Mouse (Mus musculus) cerebellum, adult 2 months (tissue): ENCODE data around the gene Actr2.
"Not testable (repeated sequence)": the region's sequence is repeated elsewhere in the genome, so short reads cannot be mapped to it uniquely, and the experiment has no call there.

ENCODE experiments used
- CTCF ChIP-seq: fragments of 200-500 bp; IDR thresholded peaks from 2 replicates; pipeline ENCODE4 v1.5.1; 2011; ENCODE audit warnings: low read depth, mild to moderate bottlenecking, control low read depth, low read length, moderate library complexity, borderline replicate concordance; ENCODE audit not compliant: insufficient read depth
- POLR2A ChIP-seq: fragments of 200-500 bp; IDR thresholded peaks from 2 replicates; pipeline ENCODE4 v1.6.1; 2011; ENCODE audit warnings: low read length, control low read depth, borderline replicate concordance; ENCODE audit not compliant: insufficient read depth

GRCm38 (mm10) chr11:20030973-20031372, 81.7 kb downstream of the Actr2 start:
- not testable (repeated sequence) for TF ChIP-seq CTCF, POLR2A
